Mouse (Mus musculus): ENCODE results near the gene Rad21l.
"Not testable (repeated sequence)": the region's sequence is repeated elsewhere in the genome, so short reads cannot be mapped to it uniquely, and the experiment has no call there.

The Rad21l gene

DNA sequence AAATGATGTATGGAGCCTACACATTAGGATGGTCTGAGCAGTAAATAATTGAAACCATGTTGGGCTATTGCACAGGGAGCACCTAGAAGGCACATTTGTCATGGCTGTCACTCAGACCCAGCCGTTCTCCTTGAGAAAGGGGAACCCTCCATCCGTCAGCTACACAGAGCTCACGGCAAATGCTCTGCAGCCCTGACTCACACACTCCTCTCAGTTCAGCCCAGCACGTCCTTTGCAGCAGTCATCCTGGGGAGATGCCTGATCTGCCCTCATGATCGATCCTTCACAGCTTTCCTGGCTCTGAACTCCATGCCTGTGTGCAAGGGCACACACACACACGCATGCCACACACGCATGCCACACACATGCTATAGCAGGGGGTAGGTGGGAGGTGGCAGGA lies 39.0 kb downstream of the Rad21l start:
- DNase-seq (ENCODE audit: low read depth, low spot score) = no peak

DNA sequence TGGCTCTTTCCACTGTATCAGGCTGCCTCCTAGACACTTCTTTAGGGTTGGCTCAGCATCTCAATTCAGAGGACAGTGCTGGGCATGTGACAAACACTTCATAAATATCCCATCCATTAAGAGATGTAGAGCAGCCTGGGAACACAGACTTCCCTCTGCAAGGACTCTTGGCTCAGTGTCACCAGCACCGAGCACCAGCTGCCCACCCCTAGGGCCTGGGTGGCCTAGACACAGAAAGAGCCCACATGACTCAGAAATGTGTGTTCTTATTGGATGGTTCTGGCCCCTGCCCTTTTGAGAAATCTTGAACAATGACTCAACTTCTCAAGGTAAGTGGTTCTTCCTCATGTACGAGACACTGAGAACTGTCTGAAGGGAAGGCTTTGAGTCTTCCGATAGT lies 40.3 kb downstream of the Rad21l start:
- no peak for DNase-seq (ENCODE audit: low read depth, low spot score)

DNA sequence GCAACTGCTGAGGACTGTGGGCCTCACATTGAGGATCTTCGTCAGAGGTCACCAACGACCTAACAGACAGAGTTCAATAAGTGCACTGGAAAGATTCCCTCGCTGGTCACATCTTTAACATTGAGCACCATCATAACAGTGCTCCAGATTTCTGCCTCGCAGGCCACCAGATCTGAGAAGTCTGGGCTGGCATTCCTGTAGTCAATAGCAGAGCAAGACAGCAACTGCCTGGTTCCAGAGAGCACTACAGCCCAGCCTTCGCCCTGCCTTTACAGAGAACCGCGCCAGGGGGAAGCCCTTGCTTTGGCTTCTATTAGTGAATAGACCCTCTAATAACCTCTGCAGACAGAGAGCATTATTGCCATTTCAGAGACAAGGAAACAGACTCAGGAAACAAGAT lies 42.0 kb downstream of the Rad21l start:
- DNase-seq (ENCODE audit: low read depth, low spot score) = no peak

DNA sequence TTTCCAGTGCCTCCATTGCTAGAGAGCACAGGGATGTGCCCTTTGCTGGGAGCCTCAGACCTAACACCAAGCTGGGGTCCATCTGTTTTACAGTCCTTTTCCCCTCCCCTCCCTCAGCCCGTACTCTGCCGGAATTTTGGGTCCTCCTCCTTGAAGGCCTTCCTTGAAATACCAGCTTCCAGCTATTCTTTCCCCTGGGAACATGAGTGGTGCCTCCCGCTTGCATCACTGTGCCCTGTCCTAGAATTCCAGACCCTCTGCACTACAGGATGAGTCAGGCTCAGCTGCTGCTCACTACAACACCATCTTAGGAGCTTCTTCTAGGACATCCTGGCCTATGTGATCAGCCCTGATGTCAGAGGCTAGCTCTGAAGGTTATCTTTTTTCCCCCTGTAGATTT lies 44.6 kb downstream of the Rad21l start:
- DNase-seq (ENCODE audit: low read depth, low spot score) = no peak

DNA sequence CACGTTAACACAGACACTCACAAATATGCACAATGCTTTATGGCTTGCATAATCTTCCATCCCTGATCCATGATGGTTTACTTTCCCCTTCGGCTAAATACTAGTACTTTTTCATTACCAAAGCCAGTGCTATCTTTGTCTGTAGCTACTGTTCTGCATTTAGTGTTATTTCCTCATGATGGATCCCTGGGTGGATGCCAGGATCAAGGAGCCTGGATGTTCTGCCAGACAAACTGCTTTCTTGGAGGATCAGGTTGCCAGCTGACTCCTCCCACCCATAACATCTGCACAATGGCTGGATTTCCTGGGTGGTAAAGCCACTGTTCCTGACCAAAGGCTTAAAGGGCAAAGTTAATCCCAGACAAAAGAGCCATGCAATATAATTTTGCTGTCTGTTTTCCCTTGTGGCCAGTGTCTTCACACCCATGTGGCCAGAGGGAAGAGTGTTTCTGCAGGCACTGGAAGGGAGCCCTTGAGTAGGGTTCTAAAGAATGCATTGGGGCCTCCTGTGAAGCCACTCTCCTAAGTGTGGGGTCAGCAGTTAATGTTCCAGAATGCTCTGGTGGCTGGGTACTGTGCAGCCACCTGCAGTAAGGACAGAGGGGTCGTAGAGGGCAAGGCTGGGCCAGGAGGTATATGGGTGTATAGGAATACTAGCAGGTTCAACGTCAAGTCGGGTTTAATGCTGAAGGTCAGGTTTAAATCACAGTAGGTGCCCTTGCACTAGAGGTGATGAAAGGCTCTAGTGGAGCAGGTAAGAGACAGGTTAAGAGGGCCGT lies 51.6 kb downstream of the Rad21l start:
- no peak for DNase-seq (ENCODE audit: low read depth, low spot score)

DNA sequence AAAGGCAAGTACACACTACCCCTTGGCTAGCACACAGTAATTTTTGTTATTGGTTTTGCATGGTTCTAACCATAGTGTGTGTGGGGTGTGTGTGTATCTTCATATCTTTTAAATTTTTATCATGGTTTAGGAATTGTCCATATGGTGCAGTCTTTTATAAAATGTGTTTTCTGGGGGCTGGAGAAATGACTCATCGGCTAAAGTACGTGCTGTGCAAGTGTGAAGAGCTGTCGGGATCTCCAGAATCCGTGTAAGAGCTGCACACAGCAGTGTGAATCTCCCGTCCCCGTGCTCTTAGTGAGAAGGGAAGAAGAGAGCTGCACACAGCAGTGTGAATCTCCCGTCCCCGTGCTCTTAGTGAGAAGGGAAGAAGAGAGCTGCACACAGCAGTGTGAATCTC lies 52.6 kb downstream of the Rad21l start:
- not testable (repeated sequence) for DNase-seq (ENCODE audit: low read depth, low spot score)

DNA sequence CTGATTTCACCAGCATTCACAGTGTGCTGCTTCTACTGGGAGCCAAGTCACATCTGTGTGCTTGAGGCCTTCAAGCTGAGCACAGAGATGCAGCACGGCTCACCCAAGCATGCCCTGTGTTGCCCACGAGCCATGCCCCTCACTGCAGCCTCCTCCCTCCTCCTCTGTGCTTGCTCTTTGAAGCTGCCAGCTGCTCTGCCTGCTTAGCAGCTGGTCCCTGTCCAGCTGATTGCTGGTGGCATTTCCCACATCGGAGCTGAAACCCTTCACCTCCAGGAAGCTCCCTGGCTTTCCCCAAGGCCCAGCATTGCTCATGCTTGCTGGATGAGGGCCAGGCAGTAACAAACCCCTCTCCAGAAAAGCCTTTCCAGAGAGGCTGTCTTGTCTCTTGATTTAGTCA lies 58.4 kb downstream of the Rad21l start:
- no peak for DNase-seq (ENCODE audit: low read depth, low spot score)

DNA sequence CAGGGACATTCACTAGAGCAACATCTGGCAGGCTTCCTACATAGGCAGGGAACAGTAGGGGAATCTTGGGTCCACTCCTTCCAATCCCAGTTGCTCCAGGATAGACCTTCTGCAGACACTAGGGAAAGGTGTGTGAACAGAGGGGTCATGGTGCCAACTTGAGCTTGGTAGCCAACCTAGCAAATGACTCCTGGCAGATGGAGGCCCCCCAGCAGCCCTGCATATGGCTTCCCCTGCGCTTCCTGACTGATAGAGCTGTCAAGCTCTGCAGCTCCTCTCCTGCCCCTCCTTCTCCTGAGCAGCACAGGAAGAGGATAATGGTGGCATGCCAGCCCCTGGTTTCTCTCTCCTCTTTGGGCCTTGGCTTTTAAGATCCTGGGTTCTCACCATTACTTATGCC lies 59.9 kb downstream of the Rad21l start:
- DNase-seq (ENCODE audit: low read depth, low spot score) = no peak

DNA sequence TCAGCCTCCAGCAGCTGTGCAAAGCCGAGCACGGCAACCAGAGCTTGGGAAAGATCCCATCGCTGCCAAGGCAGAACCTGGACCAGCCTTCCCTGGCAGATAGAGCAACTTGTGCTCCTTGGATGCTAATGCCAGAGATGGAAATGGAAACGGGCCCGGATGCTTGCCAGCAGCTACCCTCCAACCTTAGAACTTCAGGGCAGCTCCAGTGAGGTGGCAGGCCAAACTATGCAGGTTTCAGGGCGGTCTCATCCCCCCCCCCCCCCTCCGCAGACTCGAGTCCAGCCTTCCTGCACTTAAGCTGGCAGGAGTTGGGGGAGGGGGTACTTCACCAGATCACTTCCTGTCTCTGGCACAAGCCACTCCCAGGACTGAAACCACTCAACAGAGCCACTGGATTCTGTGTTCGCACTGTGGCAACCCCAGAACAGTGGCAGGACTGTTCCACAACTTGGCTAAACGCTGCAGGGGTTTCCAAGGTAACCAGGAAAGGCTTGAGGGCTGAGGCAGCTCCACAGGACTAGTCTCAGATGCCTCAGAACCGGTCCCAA lies 62.8 kb downstream of the Rad21l start:
- peak; percentile 83 for DNase-seq (ENCODE audit: low read depth, low spot score)

DNA sequence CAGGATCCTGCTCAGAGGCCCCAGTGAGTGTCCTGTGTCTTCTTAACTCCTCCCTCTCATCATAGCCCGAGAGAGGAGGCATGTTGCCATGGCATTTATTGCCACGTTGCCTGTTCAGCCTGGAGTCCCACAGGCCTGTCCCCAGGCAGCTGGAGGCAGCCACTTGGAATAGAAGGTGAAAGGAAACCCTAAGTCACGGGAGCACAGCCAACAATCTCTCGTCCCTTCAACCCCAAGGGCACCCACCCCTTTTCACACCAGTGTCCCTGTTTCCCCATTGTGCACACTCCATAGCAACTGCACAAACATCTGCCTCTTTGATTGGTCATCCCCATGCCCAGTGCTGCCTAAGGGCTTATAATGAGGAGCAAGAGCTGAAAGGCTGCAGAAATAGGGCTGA lies 64.7 kb downstream of the Rad21l start:
- DNase-seq (ENCODE audit: low read depth, low spot score) = no peak

DNA sequence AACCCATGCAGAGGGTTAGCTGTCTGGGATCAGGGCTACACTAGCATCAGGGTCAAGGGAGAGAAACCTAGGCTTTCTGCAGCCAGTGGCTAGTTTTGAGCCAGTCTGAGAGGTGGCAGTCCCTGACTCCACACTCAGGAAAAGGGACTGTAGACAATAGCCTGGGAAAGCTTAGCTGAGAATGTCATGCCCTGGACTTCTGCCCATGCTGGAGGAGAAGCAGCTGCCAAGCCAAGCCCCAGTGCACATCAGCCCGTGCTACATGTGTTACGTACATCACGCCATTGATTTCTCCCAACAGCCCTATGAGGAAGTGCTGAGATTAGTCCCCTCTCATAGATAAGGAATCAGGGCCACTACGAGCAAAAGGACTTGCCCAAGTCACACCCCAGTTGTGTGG lies 66.2 kb downstream of the Rad21l start:
- DNase-seq (ENCODE audit: low read depth, low spot score) = no peak

DNA sequence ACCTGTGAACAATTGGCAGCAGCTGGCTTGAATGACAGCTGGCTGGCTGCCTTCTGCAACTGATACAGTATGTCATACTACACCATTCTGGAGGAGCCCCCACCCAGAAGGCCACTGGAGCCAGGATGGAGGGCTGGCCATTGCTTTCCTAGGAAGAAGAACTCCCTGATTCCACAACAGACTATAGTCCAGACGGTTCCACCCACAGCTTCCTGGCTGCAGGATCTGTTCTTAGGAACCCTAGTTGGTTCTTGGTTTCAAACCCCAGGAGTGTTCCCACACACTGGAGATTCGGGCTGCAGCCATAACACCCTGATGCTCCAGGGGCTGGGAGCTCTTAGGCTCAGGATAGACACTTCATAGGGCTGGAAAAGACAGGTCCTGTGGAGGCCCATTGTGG lies 70.3 kb downstream of the Rad21l start:
- no peak for DNase-seq (ENCODE audit: low read depth, low spot score)
